Mouse (Mus musculus): ENCODE measurements around the gene Gm10974. TPM values are rescaled to one million over a fixed set of nuclear protein-coding genes. Genes with fewer than 3 reads are reported as not detected.
A peak's percentile ranks its signal among the peaks of the same experiment; 100 is the strongest.

Gene Gm10974
- polyA plus RNA-seq, 1 experiment = not detected

GRCm38 (mm10) chr7:66373391-66373790, 7.7 kb downstream of the Gm10974 start:
- H3K36me3 ChIP-seq (ENCODE audit: control insufficient read depth, insufficient read depth, low read length) = no peaks in the 10 kb centered on the region
- H3K27ac ChIP-seq (ENCODE audit: insufficient read depth, low read depth, low read length) = no peak overlapping the region
- H3K4me3 ChIP-seq (ENCODE audit: insufficient read depth, low read depth, low read length) = no peak overlapping the region
- WGBS = 96% methylated on average over 3 of the region's 3 CpGs
- TF ChIP-seq CTCF (conservative IDR thresholded peaks at IDR 0.05; ENCODE audit: insufficient read depth, insufficient read length, low read depth, low read length) = no peak
- TF ChIP-seq POLR2A (IDR thresholded peaks at IDR 0.05; ENCODE audit: low read depth, low read length) = no peak
- peaks cover 21% of the 10 kb centered on the region for H3K4me1 ChIP-seq (ENCODE audit: control insufficient read depth, insufficient read depth, low read length)
- DNase-seq = no peak
- H3K27me3 ChIP-seq (replicated peaks; ENCODE audit: control insufficient read depth, insufficient read depth, low read length) = no peaks in the 10 kb centered on the region

GRCm38 (mm10) chr7:66375736-66376135, 10.0 kb downstream of the Gm10974 start:
- DNase-seq = no peak
- no peak overlapping the region for H3K4me3 ChIP-seq (ENCODE audit: insufficient read depth, low read depth, low read length)
- TF ChIP-seq POLR2A (IDR thresholded peaks at IDR 0.05; ENCODE audit: low read depth, low read length) (no peak), CTCF (conservative IDR thresholded peaks at IDR 0.05; ENCODE audit: insufficient read depth, insufficient read length, low read depth, low read length) (no peak)
- no peak overlapping the region; the same call in 1 of the 2 replicates for H3K27ac ChIP-seq (ENCODE audit: insufficient read depth, low read depth, low read length)
- no peaks in the 10 kb centered on the region for H3K36me3 ChIP-seq (ENCODE audit: control insufficient read depth, insufficient read depth, low read length)
- H3K4me1 ChIP-seq (ENCODE audit: control insufficient read depth, insufficient read depth, low read length) = peaks cover 13% of the 10 kb centered on the region
- 81% methylated on average over 4 of the region's 4 CpGs for WGBS
- H3K27me3 ChIP-seq (replicated peaks; ENCODE audit: control insufficient read depth, insufficient read depth, low read length) = no peaks in the 10 kb centered on the region

GRCm38 (mm10) chr7:66376560-66376959, 10.9 kb downstream of the Gm10974 start:
- H3K27me3 ChIP-seq (replicated peaks; ENCODE audit: control insufficient read depth, insufficient read depth, low read length) = no peaks in the 10 kb centered on the region
- WGBS = 73% methylated on average over 10 of the region's 10 CpGs
- H3K4me3 ChIP-seq (ENCODE audit: insufficient read depth, low read depth, low read length) = no peak overlapping the region
- peaks cover 10% of the 10 kb centered on the region for H3K4me1 ChIP-seq (ENCODE audit: control insufficient read depth, insufficient read depth, low read length)
- H3K27ac ChIP-seq (ENCODE audit: insufficient read depth, low read depth, low read length) = peak overlapping the region; percentile 15
- DNase-seq = no peak
- no peak for TF ChIP-seq POLR2A (IDR thresholded peaks at IDR 0.05; ENCODE audit: low read depth, low read length)
- no peak for TF ChIP-seq CTCF (conservative IDR thresholded peaks at IDR 0.05; ENCODE audit: insufficient read depth, insufficient read length, low read depth, low read length)
- no peaks in the 10 kb centered on the region for H3K36me3 ChIP-seq (ENCODE audit: control insufficient read depth, insufficient read depth, low read length)

GRCm38 (mm10) chr7:66384213-66384612, 18.5 kb downstream of the Gm10974 start:
- H3K4me3 ChIP-seq (ENCODE audit: insufficient read depth, low read depth, low read length) = no peak overlapping the region
- no peak for TF ChIP-seq POLR2A (IDR thresholded peaks at IDR 0.05; ENCODE audit: low read depth, low read length)
- TF ChIP-seq CTCF (conservative IDR thresholded peaks at IDR 0.05; ENCODE audit: insufficient read depth, insufficient read length, low read depth, low read length) = no peak
- H3K4me1 ChIP-seq (ENCODE audit: control insufficient read depth, insufficient read depth, low read length) = peaks cover 13% of the 10 kb centered on the region; the same call in 1 of the 2 replicates
- 29% methylated on average over 5 of the region's 5 CpGs for WGBS
- H3K27ac ChIP-seq (ENCODE audit: insufficient read depth, low read depth, low read length) = no peak overlapping the region
- DNase-seq = peak; percentile 31
- H3K36me3 ChIP-seq (ENCODE audit: control insufficient read depth, insufficient read depth, low read length) = no peaks in the 10 kb centered on the region
- no peaks in the 10 kb centered on the region for H3K27me3 ChIP-seq (replicated peaks; ENCODE audit: control insufficient read depth, insufficient read depth, low read length)

GRCm38 (mm10) chr7:66384891-66385290, 19.2 kb downstream of the Gm10974 start:
- 81% methylated on average over 8 of the region's 8 CpGs for WGBS
- 0 out of 2 replicates have a peak overlapping the region, but pooled peaks have one; percentile 14 for H3K27ac ChIP-seq (ENCODE audit: insufficient read depth, low read depth, low read length)
- no peak overlapping the region for H3K4me3 ChIP-seq (ENCODE audit: insufficient read depth, low read depth, low read length)
- TF ChIP-seq CTCF (conservative IDR thresholded peaks at IDR 0.05; ENCODE audit: insufficient read depth, insufficient read length, low read depth, low read length) = no peak
- TF ChIP-seq POLR2A (IDR thresholded peaks at IDR 0.05; ENCODE audit: low read depth, low read length) = no peak
- H3K27me3 ChIP-seq (replicated peaks; ENCODE audit: control insufficient read depth, insufficient read depth, low read length) = no peaks in the 10 kb centered on the region
- H3K36me3 ChIP-seq (ENCODE audit: control insufficient read depth, insufficient read depth, low read length) = no peaks in the 10 kb centered on the region
- DNase-seq = no peak
- peaks cover 13% of the 10 kb centered on the region; the same call in 1 of the 2 replicates for H3K4me1 ChIP-seq (ENCODE audit: control insufficient read depth, insufficient read depth, low read length)

- 95% methylated on average over 12 of the region's 12 CpGs for WGBS
- H3K4me3 ChIP-seq (ENCODE audit: insufficient read depth, low read depth, low read length) = no peak overlapping the region
Measured at GRCm38 (mm10) chr7:66385826-66386225, 20.1 kb downstream of the Gm10974 start.

GRCm38 (mm10) chr7:66386411-66386810, 20.7 kb downstream of the Gm10974 start:
- no peak for DNase-seq
- peaks cover 13% of the 10 kb centered on the region; the same call in 1 of the 2 replicates for H3K4me1 ChIP-seq (ENCODE audit: control insufficient read depth, insufficient read depth, low read length)
- TF ChIP-seq POLR2A (IDR thresholded peaks at IDR 0.05; ENCODE audit: low read depth, low read length) = no peak
- TF ChIP-seq CTCF (conservative IDR thresholded peaks at IDR 0.05; ENCODE audit: insufficient read depth, insufficient read length, low read depth, low read length) = no peak
- 96% methylated on average over 6 of the region's 6 CpGs for WGBS
- H3K27ac ChIP-seq (ENCODE audit: insufficient read depth, low read depth, low read length) = no peak overlapping the region
- H3K4me3 ChIP-seq (ENCODE audit: insufficient read depth, low read depth, low read length) = no peak overlapping the region
- no peaks in the 10 kb centered on the region for H3K36me3 ChIP-seq (ENCODE audit: control insufficient read depth, insufficient read depth, low read length)
- no peaks in the 10 kb centered on the region for H3K27me3 ChIP-seq (replicated peaks; ENCODE audit: control insufficient read depth, insufficient read depth, low read length)

More at GRCm38 (mm10) chr7:66385826-66386225, 20.1 kb downstream of the Gm10974 start:
- no peak for DNase-seq
- TF ChIP-seq CTCF (conservative IDR thresholded peaks at IDR 0.05; ENCODE audit: insufficient read depth, insufficient read length, low read depth, low read length) = no peak
- TF ChIP-seq POLR2A (IDR thresholded peaks at IDR 0.05; ENCODE audit: low read depth, low read length) = no peak
- Histone ChIP-seq H3K4me1 (ENCODE audit: control insufficient read depth, insufficient read depth, low read length) (peaks cover 13% of the 10 kb centered on the region; the same call in 1 of the 2 replicates), H3K36me3 (ENCODE audit: control insufficient read depth, insufficient read depth, low read length) (no peaks in the 10 kb centered on the region), H3K27ac (ENCODE audit: insufficient read depth, low read depth, low read length) (no peak overlapping the region), H3K27me3 (replicated peaks; ENCODE audit: control insufficient read depth, insufficient read depth, low read length) (no peaks in the 10 kb centered on the region)
